Mouse (Mus musculus) gonadal fat pad, adult 2 months (tissue): ENCODE measurements around the gene Fbxo47. TPM values are rescaled to one million over a fixed set of nuclear protein-coding genes. Genes with fewer than 3 reads are reported as not detected.

ENCODE experiments used
- DNase-seq: peaks from one replicate; pipeline ENCODE4 v3.0.0-alpha.2; 2012; ENCODE audit warnings: low read depth
- polyA plus RNA-seq: library from polyadenylated mRNA; depleted of rRNA; stranded (reverse); fragments of >200 nt; gene quantifications from 2 replicates; pipeline ENCODE4 v1.2.3, GENCODE M21; 2012

Fbxo47 gene
- polyA plus RNA-seq, 1 experiment: 0.39 TPM

DNA sequence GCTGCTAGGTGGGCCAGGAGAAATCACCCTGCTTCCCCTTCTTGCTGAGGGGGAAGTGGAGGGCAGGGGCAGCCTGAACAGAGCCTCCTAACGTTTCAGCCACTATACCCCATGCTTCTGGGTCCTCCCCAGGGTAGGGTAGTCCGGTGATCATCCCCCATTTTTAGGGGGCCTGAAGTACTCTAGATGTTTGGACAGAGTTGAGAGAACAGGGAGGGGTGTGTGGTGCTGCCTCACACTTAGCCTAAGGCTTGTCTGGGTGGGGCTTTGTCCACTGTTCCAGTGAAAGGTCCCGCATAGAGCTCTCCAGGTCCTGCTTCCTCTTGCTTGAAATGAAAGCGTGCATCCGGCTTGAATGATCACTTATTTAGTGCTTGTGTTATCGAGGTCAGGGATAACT lies 53.5 kb downstream of the Fbxo47 start:
- no peak for DNase-seq

DNA sequence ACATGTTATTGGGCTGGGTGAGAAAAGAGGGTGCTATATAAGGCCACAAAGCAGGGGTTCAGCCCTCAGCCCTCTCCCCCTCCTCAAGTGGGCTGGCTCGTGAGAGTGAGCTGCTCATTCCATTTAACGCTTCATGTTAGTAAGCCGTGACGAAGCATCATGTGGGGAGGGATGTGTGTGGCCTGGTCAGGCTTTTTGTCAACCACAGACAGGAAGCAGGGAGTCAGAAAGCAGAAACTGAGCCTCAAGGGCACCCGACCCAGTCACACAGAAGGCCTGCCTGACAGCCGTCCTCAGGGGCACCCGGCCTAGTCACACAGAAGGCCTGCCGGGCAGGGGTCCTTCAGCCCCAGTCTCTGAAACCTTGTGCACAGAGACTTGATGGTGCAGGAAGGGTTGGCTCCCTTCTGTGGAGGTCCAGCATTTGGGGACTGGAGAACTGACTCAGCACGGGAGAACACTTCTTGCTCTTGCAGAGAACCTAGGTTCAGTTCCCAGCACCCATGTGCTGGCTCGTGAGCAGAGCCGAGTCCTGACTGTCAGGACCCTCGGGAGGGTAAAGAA lies 54.0 kb downstream of the Fbxo47 start:
- DNase-seq: no peak

DNA sequence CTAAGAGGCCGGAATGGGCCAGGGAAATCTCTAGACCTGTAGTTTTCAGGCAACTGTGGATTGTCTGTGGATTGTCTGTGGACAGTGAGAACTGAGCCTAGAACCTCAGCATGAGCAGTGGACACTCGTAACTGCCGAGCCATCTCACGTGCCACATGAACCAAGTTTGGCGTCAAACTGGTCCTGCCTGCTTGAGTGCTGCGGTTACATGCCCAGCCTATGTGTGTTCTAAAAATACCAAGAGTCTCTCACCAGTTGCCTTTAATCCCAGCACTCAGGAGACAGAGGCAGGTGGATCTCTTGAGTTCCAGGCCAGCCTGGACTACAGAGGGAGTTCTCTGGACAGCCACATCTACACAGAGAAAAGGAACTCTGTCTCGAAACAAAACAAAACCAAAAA lies 54.6 kb downstream of the Fbxo47 start:
- no peak for DNase-seq

DNA sequence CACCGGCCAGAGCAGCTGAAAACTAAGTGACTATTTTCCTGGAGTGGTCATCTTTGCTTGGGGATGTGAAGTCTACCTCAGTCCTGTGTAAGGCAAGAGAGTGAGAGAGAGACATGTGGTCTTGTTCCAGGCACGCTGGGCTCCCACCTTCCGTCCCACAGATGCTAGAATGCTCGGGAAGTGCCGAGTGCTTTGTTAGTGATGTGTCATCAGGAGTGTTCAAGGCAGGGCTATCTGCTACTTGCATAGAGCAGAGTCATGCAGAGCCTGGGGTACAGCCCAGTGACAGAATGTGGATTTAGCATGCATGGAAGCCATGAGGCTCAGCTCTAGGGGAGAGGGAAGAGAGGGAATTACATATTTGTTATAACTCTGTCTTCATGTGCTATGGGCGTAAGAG lies 56.3 kb downstream of the Fbxo47 start:
- no peak for DNase-seq

DNA sequence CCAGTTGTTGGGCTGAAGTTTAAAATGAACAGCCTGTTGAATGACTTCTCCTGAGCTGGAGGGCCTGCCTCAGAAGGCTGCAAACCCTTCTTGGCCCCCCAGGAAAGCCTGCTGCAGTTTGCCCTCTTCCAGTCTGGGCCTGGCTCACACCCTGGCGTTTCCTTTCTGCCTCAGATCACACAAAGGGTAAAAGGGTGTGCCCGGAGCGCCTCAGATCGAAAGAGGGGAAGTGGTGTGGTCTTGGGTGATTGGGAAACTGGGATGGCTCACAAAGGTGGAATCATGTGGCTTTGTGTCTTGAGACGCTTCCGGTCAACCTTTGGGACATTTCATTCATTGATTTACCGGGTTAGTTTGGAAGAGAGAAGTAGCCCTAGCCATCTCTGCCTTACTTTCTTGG lies 57.5 kb downstream of the Fbxo47 start:
- no peak for DNase-seq

DNA sequence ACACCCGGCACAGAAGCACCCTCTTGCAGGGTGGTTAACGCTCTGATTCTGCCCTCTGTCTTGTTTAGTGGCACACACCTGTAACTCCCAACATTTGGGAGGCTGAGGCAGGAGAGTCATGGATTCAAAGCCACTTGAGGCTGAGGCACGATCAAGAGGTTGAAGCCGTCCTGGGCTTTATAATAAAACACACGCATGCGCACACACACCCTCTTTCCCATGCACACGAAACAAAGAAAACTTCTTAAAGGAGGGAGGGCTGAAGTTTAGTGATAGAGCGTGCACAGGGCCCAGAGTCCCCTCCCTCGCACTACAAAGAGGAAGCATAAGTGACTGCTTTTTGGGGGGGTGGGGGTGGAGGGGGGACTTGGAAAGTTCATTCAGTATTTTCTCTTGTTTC lies 58.0 kb downstream of the Fbxo47 start:
- DNase-seq: no peak

DNA sequence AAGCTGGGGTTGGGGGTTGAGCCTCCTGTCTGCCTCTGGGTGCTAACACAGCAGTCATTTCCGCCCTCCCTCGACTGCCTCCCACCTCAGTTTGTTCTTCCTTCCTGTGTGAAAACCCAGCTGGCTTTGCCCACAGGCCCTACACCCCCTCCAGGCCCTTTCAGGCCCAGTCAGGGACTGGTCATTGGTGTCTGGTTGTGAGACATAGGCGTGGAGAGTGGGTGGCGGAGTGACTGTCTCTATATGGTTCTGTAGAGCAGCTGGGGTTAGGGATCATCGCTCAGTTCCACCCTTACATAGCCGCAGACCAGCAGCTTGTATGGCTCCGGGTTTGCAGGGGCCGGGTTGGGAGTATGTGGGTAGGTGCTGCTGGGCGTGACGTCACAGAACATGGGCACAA lies 58.7 kb downstream of the Fbxo47 start:
- DNase-seq: no peak

DNA sequence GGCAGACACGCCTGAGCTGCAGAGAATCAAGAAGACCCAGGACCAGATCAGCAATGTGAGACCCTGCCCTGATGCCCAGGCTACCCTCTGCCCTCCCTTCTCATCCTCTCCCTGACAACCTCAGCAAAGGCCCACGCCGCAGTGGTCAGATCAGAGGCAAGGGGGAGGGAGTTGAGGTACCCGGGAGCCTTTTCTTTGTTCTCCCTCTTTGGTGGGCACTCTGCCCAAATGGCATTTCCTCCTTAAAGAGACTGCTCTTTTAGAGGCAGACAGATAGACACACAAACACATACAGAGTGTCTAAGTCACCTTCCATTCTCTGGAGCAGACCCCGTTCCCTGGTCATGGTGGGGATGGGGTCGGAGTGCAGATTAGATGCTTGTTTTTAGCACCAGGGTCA lies 59.1 kb downstream of the Fbxo47 start:
- no peak for DNase-seq

DNA sequence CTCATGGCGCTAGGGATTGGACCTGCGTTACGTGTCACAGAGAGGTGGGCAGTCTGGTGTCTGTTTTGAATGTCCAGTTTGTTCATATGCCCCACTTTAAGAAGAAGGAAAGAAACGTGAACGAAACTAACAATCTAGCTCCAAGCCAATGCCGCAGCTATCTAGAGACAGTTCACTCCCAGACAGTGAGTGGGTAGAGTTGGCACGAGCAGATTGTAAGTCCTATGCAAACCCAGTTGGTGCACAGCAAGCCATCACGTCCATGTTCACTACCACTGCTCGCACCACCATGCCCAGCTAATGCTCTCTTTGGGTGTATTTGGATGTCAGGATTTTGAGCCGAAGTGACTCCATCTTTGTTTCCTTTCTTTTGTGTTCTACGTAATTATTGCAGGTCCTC lies 59.8 kb downstream of the Fbxo47 start:
- DNase-seq: no peak

DNA sequence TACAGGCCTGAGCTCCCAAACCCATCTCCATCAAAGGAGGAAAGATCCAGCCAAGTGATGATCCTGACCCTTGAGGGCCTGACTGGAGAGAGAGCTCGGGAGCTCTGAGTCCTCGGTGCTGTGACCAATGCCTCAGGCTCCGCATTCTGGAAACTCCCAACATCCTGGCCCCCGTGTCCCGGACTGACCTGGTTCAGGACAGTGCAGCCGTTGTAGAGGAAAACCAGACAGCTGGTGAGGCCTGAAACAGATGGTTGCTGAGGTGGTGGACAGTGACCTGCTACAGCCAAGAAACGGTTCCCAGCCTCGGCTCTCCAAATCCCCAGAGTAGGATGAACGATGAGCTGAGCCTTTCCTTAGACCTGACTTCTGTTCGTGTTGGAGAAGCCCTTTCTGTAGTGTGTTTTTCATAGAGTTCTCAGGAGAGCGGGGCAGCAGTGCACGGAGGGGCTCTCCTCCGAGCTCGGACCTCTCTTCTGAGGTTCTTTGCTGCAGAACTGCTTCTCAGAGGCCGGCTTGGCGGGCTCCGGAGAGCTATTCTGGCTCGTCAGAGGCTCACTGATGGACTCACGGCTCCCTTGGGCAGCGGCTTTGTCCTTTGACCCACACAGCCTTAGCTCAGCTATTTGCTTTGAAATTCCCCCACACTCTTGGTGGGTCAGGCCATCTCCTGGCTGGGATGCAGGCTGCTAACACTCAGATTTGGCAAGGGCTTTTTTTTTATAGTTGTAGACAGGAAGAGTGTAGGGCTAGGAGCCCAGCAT lies 60.9 kb downstream of the Fbxo47 start:
- DNase-seq: no peak

DNA sequence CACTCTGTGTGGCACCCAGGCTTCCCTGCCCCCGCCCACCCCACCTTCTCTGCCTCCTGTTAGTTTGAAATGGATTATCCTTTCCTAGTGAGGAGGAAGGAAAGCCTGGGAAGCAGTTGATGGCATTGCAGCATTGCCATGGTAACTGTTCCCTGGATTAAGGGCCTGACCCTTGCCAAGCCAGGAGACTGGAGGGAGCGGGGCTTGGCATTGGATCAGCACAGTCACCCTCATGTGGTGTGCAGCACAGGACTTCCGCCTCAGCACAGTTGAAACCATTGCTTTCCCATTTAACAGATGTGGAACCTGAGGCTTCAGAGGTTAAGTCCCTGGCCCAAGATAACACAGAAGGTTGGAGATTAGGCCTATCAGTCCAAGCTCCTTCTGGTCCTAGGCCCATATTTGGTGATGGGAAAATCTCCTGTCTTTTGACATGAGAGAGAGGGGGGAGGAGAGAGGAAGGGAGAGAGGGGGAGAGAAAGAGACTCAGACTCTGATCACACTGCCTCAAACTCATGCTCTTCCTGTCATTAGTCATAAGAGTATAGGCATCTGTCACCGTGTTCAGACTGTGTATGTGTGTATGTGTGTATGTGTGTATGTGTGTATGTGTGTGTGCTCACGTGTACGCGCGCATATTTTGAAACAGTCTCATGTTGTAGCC lies 62.4 kb downstream of the Fbxo47 start:
- no peak for DNase-seq

DNA sequence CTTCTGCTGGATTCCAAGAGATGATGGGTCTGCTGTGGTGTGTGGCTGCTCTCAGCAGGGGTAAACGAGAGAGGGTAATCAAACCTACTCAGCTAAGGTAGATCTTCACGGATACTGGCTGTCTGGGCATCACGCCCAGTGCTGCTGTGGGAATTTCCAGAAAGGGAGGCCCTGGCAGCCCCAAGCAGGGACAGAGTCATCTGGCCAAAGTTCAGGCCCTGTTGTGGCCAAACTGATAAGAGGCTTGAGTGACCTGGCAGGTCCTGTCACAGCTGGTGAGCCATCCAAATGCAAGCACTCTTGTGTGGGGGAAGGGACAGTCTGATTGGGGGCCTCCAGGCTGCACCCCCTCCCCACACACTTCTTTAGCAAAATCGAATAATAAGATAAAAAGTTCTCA lies 63.1 kb downstream of the Fbxo47 start:
- DNase-seq: no peak

DNA sequence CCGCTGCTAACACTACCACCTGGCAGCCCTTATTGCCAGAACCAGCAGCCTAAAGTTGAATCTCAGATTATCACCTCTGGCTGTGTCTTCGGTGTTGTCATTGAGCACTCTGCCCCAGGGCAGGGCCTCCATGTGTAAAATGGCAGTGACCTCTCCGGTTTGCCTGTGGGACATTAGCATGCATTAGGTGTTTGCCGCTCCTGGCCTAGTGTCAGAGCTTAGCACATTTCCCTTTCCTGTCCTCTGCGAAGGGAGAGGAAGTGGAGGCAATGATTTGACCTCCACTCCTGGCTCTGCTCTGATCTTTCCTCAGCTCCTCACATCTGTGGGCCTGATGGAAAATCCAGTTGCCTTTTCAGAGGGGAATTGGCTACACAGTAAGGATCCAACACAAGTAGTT lies 64.0 kb downstream of the Fbxo47 start:
- DNase-seq: no peak

DNA sequence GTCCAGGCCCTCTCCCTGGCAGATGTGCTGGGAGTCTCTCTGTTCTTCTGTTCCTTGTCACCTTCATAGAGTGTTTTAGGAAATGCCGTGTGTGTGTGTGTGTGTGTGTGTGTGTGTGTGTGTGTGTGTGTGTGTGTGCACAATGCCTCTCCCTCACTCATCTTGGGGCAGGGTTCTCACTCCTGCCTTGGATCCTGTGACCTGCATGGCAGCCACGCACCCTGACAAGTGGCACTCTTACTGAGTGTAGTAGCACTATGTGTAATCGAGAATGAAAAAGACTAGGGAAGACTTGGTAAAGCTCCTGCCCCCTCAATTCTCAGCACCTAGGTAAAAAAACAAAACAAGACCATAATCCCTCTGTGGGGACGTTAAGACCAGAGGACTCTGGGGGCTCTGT lies 64.9 kb downstream of the Fbxo47 start:
- no peak for DNase-seq

DNA sequence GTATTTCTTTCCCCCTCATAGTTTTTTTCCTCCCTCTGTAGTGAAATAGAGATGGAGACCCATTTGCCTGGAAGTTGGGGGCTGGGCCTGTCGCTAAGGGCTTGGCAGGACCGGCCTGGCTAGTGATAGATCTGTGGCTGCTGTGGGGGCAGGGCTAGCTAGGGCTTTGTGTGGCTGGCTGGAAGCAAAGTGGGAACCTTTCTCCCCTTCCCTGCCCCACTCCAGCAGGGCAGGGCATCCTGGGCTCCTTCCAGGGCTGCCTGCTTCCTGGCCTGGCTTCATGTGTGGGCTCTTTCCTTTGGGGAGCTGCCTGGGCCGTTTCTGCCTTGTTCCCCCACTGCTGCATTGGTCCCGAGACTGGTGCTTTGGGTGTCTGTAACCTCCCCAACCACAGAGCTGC lies 65.4 kb downstream of the Fbxo47 start:
- no peak for DNase-seq

DNA sequence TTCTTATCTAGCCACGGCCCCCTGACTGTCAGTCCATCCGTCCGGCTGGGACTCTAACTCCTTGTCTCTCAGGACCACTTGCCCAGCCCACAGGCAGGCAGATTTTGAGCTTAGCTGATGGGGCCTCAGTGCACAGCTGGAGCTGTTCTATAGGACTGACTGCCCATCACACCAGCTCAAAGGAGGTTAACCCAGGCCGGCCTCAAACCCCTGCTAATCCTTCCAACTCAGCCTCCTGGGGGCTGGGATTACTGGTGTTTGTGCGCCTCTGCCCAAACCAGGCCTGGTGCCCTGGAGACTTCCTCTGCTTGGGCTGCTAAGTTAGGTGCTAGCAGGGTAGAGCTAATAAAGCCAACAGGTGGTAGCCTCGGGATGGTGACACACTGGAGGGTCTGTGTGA lies 66.0 kb downstream of the Fbxo47 start:
- no peak for DNase-seq

DNA sequence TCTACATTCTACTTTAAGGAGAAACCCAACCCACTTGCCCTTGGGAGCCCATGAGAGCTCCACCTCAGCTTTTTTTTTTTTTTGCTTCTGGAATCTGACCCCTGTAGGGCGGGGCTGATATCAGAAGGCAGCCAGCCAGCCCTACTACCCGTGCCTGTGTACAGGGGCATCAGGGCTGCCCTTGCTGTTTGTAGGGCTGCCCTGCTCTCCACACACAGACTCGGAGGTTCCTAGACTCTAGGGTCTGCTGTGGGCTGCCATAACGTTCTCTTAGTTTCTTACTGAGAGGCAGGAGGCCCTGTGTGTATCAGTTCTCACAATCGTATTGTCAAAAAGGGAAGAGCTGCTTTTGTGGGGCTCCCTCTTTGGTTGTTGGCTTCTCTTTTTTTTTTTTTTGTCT lies 66.6 kb downstream of the Fbxo47 start:
- no peak for DNase-seq

DNA sequence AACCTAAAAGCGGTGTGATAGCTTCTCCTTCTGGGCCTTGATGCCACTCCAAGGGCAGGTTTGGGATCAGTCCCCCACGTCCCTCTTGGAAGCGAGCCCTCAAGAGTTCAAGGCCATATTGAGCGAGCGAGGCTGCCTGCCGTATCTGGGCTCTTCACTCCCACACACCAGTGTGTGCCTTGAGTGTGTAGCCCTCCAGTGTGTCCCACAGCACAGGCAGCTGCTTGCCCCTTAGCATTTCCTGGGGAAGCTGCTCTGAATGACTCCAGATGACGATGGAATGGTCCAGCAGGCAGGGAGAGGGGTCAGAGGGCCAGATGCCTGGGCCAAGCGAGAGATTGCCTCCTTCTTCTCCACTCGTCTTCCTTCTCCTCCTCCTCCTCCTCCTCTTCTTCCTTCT lies 67.0 kb downstream of the Fbxo47 start:
- DNase-seq: no peak

DNA sequence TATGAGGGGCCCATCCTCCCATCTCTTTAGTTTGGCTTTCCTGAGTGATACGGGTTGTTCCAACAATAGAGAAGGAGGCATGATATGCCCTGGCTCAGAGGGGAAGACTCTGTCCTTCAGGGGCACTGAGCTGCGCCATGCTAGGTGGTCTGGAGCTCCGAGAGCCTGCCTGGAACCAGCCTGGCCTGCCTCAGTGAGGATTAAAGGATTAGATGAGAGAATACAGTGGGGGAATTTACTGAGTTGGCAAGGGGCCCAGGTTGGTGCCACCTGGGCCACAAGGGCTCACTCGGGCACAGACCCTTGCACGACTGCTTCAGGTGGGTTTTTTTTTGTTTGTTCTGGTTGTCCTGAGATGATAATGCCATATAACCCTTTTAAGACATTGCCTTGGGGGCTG lies 67.8 kb downstream of the Fbxo47 start:
- no peak for DNase-seq

DNA sequence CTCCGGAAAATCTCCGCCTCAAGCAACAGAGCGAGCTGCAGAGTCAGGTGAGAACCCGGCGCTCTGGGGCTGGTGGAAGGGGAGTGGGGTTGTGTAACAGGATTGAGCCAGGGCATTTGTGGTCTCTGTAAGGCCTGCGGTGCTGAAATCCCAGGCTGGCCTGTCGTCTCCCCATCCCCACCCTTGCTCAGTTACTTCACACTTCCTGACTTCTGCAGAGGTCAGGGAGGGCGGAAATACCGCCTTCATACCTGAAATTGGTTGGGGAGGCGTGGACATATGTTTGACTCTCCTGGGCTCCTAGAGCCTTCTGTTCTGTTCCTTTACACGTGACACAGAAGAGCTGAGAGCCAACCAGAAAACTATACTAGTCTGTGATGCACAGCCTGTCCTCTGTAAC lies 68.2 kb downstream of the Fbxo47 start:
- DNase-seq: no peak

DNA sequence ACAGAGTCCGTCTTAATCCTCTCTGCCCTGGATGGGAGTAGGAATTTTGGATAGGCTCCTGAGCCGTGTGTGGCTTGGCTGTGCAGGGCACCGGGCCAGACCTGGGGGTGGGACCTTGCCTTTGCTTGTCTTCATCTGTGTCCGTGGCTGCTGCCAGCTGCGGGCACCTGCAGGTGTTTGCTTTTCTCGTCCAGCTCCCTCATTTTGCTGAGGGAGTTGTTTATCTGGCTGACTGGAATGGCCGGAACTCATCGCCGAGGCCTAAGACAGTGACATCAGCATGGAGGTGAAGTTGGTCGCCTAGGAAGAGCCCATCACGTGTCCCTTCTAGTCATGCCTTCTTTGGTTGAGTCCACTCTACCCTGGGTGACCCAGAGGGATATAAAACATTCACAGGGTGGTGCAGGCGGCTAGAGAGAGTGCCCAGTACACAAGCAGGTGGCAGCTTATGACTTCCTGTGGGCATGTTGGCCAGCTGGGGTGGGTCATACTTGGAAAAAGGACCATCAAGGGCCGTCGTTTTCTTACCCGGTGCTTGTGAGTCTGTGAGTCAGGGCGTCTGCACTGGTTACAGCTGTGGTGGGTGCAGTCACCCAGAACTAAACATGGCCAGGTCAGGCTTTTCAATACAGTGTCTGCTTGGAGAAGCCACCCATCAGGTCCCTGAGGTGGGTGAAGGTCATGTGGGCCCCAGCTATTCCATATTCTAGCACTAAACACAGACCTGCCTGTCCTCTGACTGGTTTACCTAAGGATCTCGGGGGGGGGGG lies 70.0 kb downstream of the Fbxo47 start:
- DNase-seq: peak; percentile 77

DNA sequence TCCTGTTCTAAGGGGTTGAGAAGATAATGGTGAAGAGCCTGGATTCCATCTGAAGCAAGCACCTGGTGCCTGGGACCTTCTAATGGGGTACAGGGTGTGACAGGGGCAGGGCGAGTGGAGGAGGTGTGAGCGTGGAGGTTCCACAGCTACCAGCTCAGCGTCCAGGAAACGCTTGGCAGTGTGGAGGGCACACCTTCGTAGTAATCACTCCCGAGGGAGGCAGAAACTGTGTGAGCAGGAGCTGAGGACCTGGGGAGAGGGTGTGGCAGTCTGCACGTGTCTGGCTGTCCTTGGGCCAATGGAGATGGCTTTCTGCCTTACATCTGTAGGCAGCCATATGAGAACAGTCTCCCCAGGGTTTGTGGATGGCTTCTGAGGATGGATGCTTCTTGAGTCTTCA lies 70.9 kb downstream of the Fbxo47 start:
- no peak for DNase-seq

DNA sequence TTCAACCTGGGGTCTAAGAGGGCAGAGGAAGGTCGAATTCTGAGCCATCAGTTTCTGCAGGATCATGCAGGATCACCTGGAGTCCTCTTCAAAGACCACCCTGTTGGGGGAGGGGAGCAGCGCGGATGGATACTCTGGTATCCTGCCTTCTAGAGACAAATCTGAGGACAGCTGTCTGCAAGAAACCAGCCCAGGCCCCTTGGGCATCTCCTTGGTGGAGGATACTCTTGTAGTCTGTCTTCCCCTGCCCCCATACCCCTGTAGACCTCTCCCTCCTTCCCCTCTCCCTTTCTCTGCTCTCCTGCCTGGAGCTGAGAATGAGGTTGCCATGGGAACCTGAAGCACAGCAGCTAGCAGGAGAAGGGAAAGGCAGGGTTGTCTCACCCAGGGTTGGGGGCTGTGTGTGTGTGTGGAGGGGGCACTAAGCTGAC lies 71.4 kb downstream of the Fbxo47 start:
- DNase-seq: no peak
